Mouse (Mus musculus) adrenal gland (tissue): ENCODE measurements at regions not wholly inside any gene's neighbourhood (a gene's known extent, or its start where the extent isn't known, plus 50 kb on each side); places are given as distances from the start of the nearest gene placed in this dataset.

Experiments used
- intact Hi-C: fragments of 180-260 bp; cut with DNase I; formaldehyde crosslinking; loops from one replicate; pipeline ENCODE4 v1.15.1; 2025

GRCm38 (mm10) chr4:82092296-82093230 is 613.0 kb downstream of the Nfib start:
- intact Hi-C loops = no loop called here

GRCm38 (mm10) chr4:82089657-82090056 is 615.9 kb downstream of the Nfib start:
- intact Hi-C loops = no loop called here

- intact Hi-C loops = no loop called here
Observed at GRCm38 (mm10) chr4:82083519-82083918, 622.0 kb downstream of the Nfib start.

- intact Hi-C loops = no loop called here
Observed at GRCm38 (mm10) chr4:82068050-82068449, 625.4 kb upstream of the Mpdz start.

GRCm38 (mm10) chr4:82065641-82066358 is 623.2 kb upstream of the Mpdz start:
- intact Hi-C loops = no loop called here

GRCm38 (mm10) chr4:82062726-82063125 is 620.1 kb upstream of the Mpdz start:
- intact Hi-C loops = no loop called here

GRCm38 (mm10) chr4:82056671-82057070 is 614.1 kb upstream of the Mpdz start:
- intact Hi-C loops = no loop called here

- intact Hi-C loops = no loop called here
Observed at GRCm38 (mm10) chr4:82048171-82048570, 605.6 kb upstream of the Mpdz start.

- intact Hi-C loops = no loop called here
Observed at GRCm38 (mm10) chr4:82037473-82037872, 594.9 kb upstream of the Mpdz start.

- intact Hi-C loops = no loop called here
Observed at GRCm38 (mm10) chr4:82035074-82035703, 592.6 kb upstream of the Mpdz start.

- intact Hi-C loops = no loop called here
Observed at GRCm38 (mm10) chr4:82029237-82029636, 586.6 kb upstream of the Mpdz start.

- intact Hi-C loops = no loop called here
Observed at GRCm38 (mm10) chr4:82027447-82027881, 584.8 kb upstream of the Mpdz start.

- intact Hi-C loops = no loop called here
Observed at GRCm38 (mm10) chr4:82001406-82001732, 558.8 kb upstream of the Mpdz start.

GRCm38 (mm10) chr4:82000590-82001405 is 558.2 kb upstream of the Mpdz start:
- intact Hi-C loops = no loop called here

- intact Hi-C loops = no loop called here
Observed at GRCm38 (mm10) chr4:81999654-82000314, 557.2 kb upstream of the Mpdz start.

- intact Hi-C loops = no loop called here
Observed at GRCm38 (mm10) chr4:81999093-81999492, 556.5 kb upstream of the Mpdz start.

GRCm38 (mm10) chr4:81996445-81996844 is 553.8 kb upstream of the Mpdz start:
- intact Hi-C loops = no loop called here

GRCm38 (mm10) chr4:81995243-81995642 is 552.6 kb upstream of the Mpdz start:
- intact Hi-C loops = no loop called here

GRCm38 (mm10) chr4:81988796-81989195 is 546.2 kb upstream of the Mpdz start:
- intact Hi-C loops = no loop called here

- intact Hi-C loops = no loop called here
Observed at GRCm38 (mm10) chr4:81986616-81987015, 544.0 kb upstream of the Mpdz start.

GRCm38 (mm10) chr4:81981811-81982210 is 539.2 kb upstream of the Mpdz start:
- intact Hi-C loops = no loop called here
